Mouse (Mus musculus): ENCODE data around the gene Il15.

The Il15 gene

GRCm38 (mm10) chr8:82402686-82403330 is at the start of gene Il15:
Il15 (minus strand) TSS chr8:82403222.
- peak; percentile 75 for DNase-seq (ENCODE audit: low spot score)

- DNase-seq (ENCODE audit: low spot score): no peak
Observed at GRCm38 (mm10) chr8:82444897-82445296, 41.9 kb upstream of the Il15 start.

GRCm38 (mm10) chr8:82416587-82417340 is 13.7 kb upstream of the Il15 start:
- peak; percentile 73 for DNase-seq (ENCODE audit: low spot score)

GRCm38 (mm10) chr8:82415485-82415884 is 12.5 kb upstream of the Il15 start:
- no peak for DNase-seq (ENCODE audit: low spot score)

- no peak for DNase-seq (ENCODE audit: low spot score)
Observed at GRCm38 (mm10) chr8:82410135-82410534, 7.1 kb upstream of the Il15 start.

- DNase-seq (ENCODE audit: low spot score): no peak
Observed at GRCm38 (mm10) chr8:82407060-82407459, 4.0 kb upstream of the Il15 start.

GRCm38 (mm10) chr8:82404068-82404467 is 1.0 kb upstream of the Il15 start:
- no peak for DNase-seq (ENCODE audit: low spot score)

- DNase-seq (ENCODE audit: low spot score): peak; percentile 59
Observed at GRCm38 (mm10) chr8:82402261-82402685, 749 bp downstream of the Il15 start.

GRCm38 (mm10) chr8:82401490-82401889 is 1.5 kb downstream of the Il15 start:
- DNase-seq (ENCODE audit: low spot score): no peak

- no peak for DNase-seq (ENCODE audit: low spot score)
Observed at GRCm38 (mm10) chr8:82401059-82401458, 2.0 kb downstream of the Il15 start.

- DNase-seq (ENCODE audit: low spot score): no peak
Observed at GRCm38 (mm10) chr8:82400376-82400775, 2.6 kb downstream of the Il15 start.

GRCm38 (mm10) chr8:82398546-82398945 is 4.5 kb downstream of the Il15 start:
- no peak for DNase-seq (ENCODE audit: low spot score)

- no peak for DNase-seq (ENCODE audit: low spot score)
Observed at GRCm38 (mm10) chr8:82391258-82391657, 11.8 kb downstream of the Il15 start.

- no peak for DNase-seq (ENCODE audit: low spot score)
Observed at GRCm38 (mm10) chr8:82388356-82388902, 14.6 kb downstream of the Il15 start.

- DNase-seq (ENCODE audit: low spot score): no peak
Observed at GRCm38 (mm10) chr8:82387614-82388013, 15.4 kb downstream of the Il15 start.

GRCm38 (mm10) chr8:82385867-82386266 is 17.2 kb downstream of the Il15 start:
- no peak for DNase-seq (ENCODE audit: low spot score)

GRCm38 (mm10) chr8:82384458-82385234 is 18.4 kb downstream of the Il15 start:
- no peak for DNase-seq (ENCODE audit: low spot score)

GRCm38 (mm10) chr8:82383346-82383745 is 19.7 kb downstream of the Il15 start:
- DNase-seq (ENCODE audit: low spot score): no peak

GRCm38 (mm10) chr8:82382316-82382715 is 20.7 kb downstream of the Il15 start:
- no peak for DNase-seq (ENCODE audit: low spot score)

GRCm38 (mm10) chr8:82374470-82374869 is 28.6 kb downstream of the Il15 start:
- peak; percentile 51 for DNase-seq (ENCODE audit: low spot score)

GRCm38 (mm10) chr8:82372846-82373245 is 30.2 kb downstream of the Il15 start:
- no peak for DNase-seq (ENCODE audit: low spot score)

- DNase-seq (ENCODE audit: low spot score): no peak
Observed at GRCm38 (mm10) chr8:82370657-82371056, 32.4 kb downstream of the Il15 start.

Data from yolk sac, embryonic 10.5 days (tissue).